Mouse (Mus musculus) ES-Bruce4 (cell line): ENCODE results near the gene Clpsl2. TPM values are rescaled to one million over a fixed set of nuclear protein-coding genes. Genes with fewer than 3 reads are reported as not detected.
A peak's percentile ranks its signal among the peaks of the same experiment; 100 is the strongest.

Source experiments
- H3K27ac ChIP-seq: 2 replicates; pipeline ENCODE4 v1.5.1; 2012; ENCODE audit warnings: low read length, inconsistent platforms; ENCODE audit not compliant: insufficient read depth
- H3K27me3 ChIP-seq: 2 replicates; pipeline ENCODE4 v1.6.1; 2012; ENCODE audit warnings: mild to moderate bottlenecking, low read length, inconsistent platforms; ENCODE audit not compliant: control insufficient read depth, poor library complexity, insufficient read depth, severe bottlenecking
- H3K36me3 ChIP-seq: 2 replicates; pipeline ENCODE4 v1.6.1; 2012; ENCODE audit warnings: inconsistent platforms, mild to moderate bottlenecking, low read length, moderate library complexity; ENCODE audit not compliant: control insufficient read depth, poor library complexity, insufficient read depth, severe bottlenecking
- H3K4me1 ChIP-seq: one replicate; pipeline ENCODE4 v1.8.1; 2011; ENCODE audit warnings: low read length; ENCODE audit not compliant: control insufficient read depth, insufficient read depth
- H3K4me3 ChIP-seq: 2 replicates; pipeline ENCODE4 v1.5.1; 2011; ENCODE audit warnings: low read depth, mild to moderate bottlenecking, low read length
- H3K9ac ChIP-seq: 2 replicates; pipeline ENCODE4 v1.6.1; 2012; ENCODE audit warnings: low read depth, mild to moderate bottlenecking, inconsistent platforms; ENCODE audit not compliant: poor library complexity, severe bottlenecking
- H3K9me3 ChIP-seq: replicated peaks from 2 replicates; pipeline ENCODE4 v1.6.1; 2012; ENCODE audit warnings: mild to moderate bottlenecking, low read length, inconsistent platforms; ENCODE audit not compliant: control insufficient read depth, poor library complexity, insufficient read depth, severe bottlenecking
- CTCF ChIP-seq: IDR thresholded peaks from one replicate; pipeline ENCODE4 v1.8.1; 2011; ENCODE audit warnings: low read depth, low read length
- EP300 ChIP-seq: IDR thresholded peaks from 2 replicates; pipeline ENCODE4 v1.6.1; 2011; ENCODE audit warnings: low read depth, low read length; ENCODE audit not compliant: insufficient read depth
- POLR2A ChIP-seq: IDR thresholded peaks from one replicate; pipeline ENCODE4 v1.8.1; 2011; ENCODE audit warnings: low read length; ENCODE audit not compliant: insufficient read depth
- polyA plus RNA-seq: library from polyadenylated mRNA; stranded (reverse); fragments of >200 nt; gene quantifications from 2 replicates; pipeline ENCODE4 v1.2.4, GENCODE M21; 2011; ENCODE audit warnings: low read depth; ENCODE audit not compliant: missing spikeins, insufficient read depth, insufficient read length

Gene Clpsl2
- polyA plus RNA-seq, 1 experiment = not detected

- no peak overlapping the region for H3K9ac ChIP-seq
- no peaks in the 10 kb centered on the region for H3K27me3 ChIP-seq
- no peak overlapping the region for H3K4me3 ChIP-seq
- no peaks in the 10 kb centered on the region for H3K9me3 ChIP-seq
- no peak overlapping the region for H3K27ac ChIP-seq
- H3K36me3 ChIP-seq = no peaks in the 10 kb centered on the region
- peaks cover under 1% of the 10 kb centered on the region for H3K4me1 ChIP-seq
- TF ChIP-seq POLR2A (no peak), EP300 (no peak), CTCF (no peak)
Measured at GRCm38 (mm10) chr17:28561613-28562012, 12.4 kb downstream of the Clpsl2 start.

GRCm38 (mm10) chr17:28565181-28565580, 16.0 kb downstream of the Clpsl2 start:
- H3K9me3 ChIP-seq = no peaks in the 10 kb centered on the region
- H3K36me3 ChIP-seq = no peaks in the 10 kb centered on the region
- H3K9ac ChIP-seq = no peak overlapping the region
- H3K27ac ChIP-seq = no peak overlapping the region
- no peak for TF ChIP-seq CTCF
- TF ChIP-seq EP300 = no peak
- TF ChIP-seq POLR2A = no peak
- no peaks in the 10 kb centered on the region for H3K27me3 ChIP-seq
- H3K4me1 ChIP-seq = peaks cover 1% of the 10 kb centered on the region
- no peak overlapping the region for H3K4me3 ChIP-seq

DNA sequence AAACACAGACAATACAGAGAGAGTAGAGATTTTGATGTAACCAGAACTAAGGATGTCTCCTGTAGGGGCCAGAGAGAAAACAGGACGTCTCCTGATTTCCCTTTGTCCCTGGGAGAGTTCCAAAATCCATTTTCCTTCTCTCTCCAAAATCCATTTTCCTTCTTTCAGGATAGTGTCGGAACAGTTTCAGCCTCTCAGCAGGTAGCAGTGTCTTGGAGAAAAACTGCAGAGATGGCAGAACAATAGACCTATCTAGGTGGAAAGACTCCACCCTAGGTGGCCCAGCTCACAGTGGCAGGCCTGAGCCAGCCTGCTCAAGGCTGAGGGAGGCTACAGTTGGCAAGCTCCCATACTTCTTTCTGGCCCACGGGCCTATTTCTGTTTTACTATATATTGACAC, 18.3 kb downstream of the Clpsl2 start:
- H3K9ac ChIP-seq = no peak overlapping the region
- H3K27ac ChIP-seq = peak overlapping the region; percentile 64
- no peaks in the 10 kb centered on the region for H3K9me3 ChIP-seq
- peaks cover 1% of the 10 kb centered on the region for H3K4me1 ChIP-seq
- H3K27me3 ChIP-seq = no peaks in the 10 kb centered on the region
- H3K36me3 ChIP-seq = no peaks in the 10 kb centered on the region
- H3K4me3 ChIP-seq = no peak overlapping the region
- TF ChIP-seq CTCF (no peak), POLR2A (no peak), EP300 (no peak)

- Histone ChIP-seq H3K4me1 (peaks cover 1% of the 10 kb centered on the region), H3K4me3 (no peak overlapping the region), H3K9ac (no peak overlapping the region), H3K9me3 (no peaks in the 10 kb centered on the region), H3K27me3 (no peaks in the 10 kb centered on the region), H3K36me3 (no peaks in the 10 kb centered on the region), H3K27ac (no peak overlapping the region)
- TF ChIP-seq EP300 (no peak), POLR2A (no peak), CTCF (no peak)
Measured at GRCm38 (mm10) chr17:28571868-28572267, 22.7 kb downstream of the Clpsl2 start.

- H3K36me3 ChIP-seq = no peaks in the 10 kb centered on the region
- no peaks in the 10 kb centered on the region for H3K9me3 ChIP-seq
- no peak overlapping the region for H3K27ac ChIP-seq
- H3K4me3 ChIP-seq = no peak overlapping the region
- no peaks in the 10 kb centered on the region for H3K27me3 ChIP-seq
- no peak for TF ChIP-seq CTCF
- no peak for TF ChIP-seq POLR2A
- no peak for TF ChIP-seq EP300
- H3K4me1 ChIP-seq = peaks cover 1% of the 10 kb centered on the region
- no peak overlapping the region for H3K9ac ChIP-seq
Measured at GRCm38 (mm10) chr17:28572521-28572920, 23.3 kb downstream of the Clpsl2 start.

DNA sequence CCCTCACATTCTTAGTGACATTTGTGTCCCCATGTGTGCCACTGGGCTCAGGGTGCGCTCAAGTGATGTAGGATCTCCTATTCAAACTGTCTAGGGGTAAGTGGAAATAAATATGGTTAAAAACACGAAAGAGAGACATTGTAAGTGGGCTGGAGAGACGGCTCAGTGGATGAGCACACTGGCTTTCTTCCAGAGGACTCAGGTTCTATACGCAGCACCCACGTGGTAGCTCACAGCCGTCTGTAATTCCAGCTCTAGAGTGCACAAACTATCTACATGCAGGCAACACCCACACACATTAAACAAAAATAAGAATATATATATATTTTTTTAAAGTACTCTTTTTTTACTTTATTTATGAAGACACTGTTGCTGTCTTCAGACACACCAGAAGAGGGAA, 23.7 kb downstream of the Clpsl2 start:
- Histone ChIP-seq H3K27me3 (no peaks in the 10 kb centered on the region), H3K36me3 (no peaks in the 10 kb centered on the region), H3K27ac (no peak overlapping the region), H3K4me3 (no peak overlapping the region), H3K4me1 (no peaks in the 10 kb centered on the region), H3K9ac (no peak overlapping the region), H3K9me3 (no peaks in the 10 kb centered on the region)
- TF ChIP-seq EP300 (no peak), POLR2A (no peak), CTCF (no peak)
